Mouse (Mus musculus) retina, postnatal 7 days (tissue): ENCODE data around the gene Myom3.

Source experiments
- DNase-seq: peaks from one replicate; pipeline ENCODE4 v3.0.0-alpha.2; 2012; ENCODE audit warnings: low read depth, low spot score

Myom3 gene

GRCm38 (mm10) chr4:135855536-135856222, 96.2 kb downstream of the Myom3 start, which contains the start of gene Srsf10:
Gene Srsf10 (plus strand): TSS chr4:135855747.
- peak; percentile 95 for DNase-seq

GRCm38 (mm10) chr4:135856223-135857091, 96.9 kb downstream of the Myom3 start:
- DNase-seq, result no peak

- DNase-seq, result no peak
Observed at GRCm38 (mm10) chr4:135857597-135858186, 98.2 kb downstream of the Myom3 start.
